ENCODE assay signal across 16 mouse cellular contexts in genomic region chr10:58663868-58664267, GRCm38 (mm10). TPM values are rescaled to one million over a fixed set of nuclear protein-coding genes. Genes with fewer than 3 reads are reported as not detected.
DNase-seq lines count a peak whose midpoint lies in the region; ATAC-seq and TF ChIP-seq lines count a peak whose summit lies in the region.
"Had no signal": no experiment of that assay in that cellular context is flagged by ENCODE, and none has a peak within 500 bp of the region (broad histone marks: within the 10 kb centered on the region; RNA-seq: fewer than 3 reads in every experiment).

No protein-coding gene starts in this region.

- H3K79me2 ChIP-seq in heart, adult 2 months (replicated peaks; ENCODE audit: control insufficient read depth, insufficient read depth, low read length), result no peaks in the 10 kb centered on the region

- H3K4me3 ChIP-seq in heart, adult 2 months, result no peak overlapping the region
- no peak overlapping the region for H3K4me3 ChIP-seq in heart, embryonic 10.5 days
- H3K4me3 ChIP-seq in midbrain, embryonic 16.5 days (ENCODE audit: low read depth, low read length), result no peak overlapping the region
- H3K4me3 ChIP-seq in midbrain, embryonic 14.5 days (replicated peaks; ENCODE audit: low read depth, low read length), result no peak overlapping the region
- H3K4me3 ChIP-seq in stomach, embryonic 16.5 days (replicated peaks; ENCODE audit: low read length), result no peak overlapping the region
- H3K4me3 ChIP-seq: erythroblast, embryonic 14.5 days; neural tube, embryonic 15.5 days had no signal

- intact Hi-C loops in heart, adult 2 months (cut with DNase I), result no loop called here
- intact Hi-C loops in heart, postnatal 14 days (cut with DNase I), result no loop called here

- no peaks in the 10 kb centered on the region for H3K4me1 ChIP-seq in heart, adult 2 months (ENCODE audit: control insufficient read depth, insufficient read depth, low read length)
- no peaks in the 10 kb centered on the region for H3K4me1 ChIP-seq in heart, embryonic 10.5 days
- no peaks in the 10 kb centered on the region for H3K4me1 ChIP-seq in midbrain, embryonic 16.5 days (ENCODE audit: control insufficient read depth, insufficient read depth, low read length)
- H3K4me1 ChIP-seq in midbrain, embryonic 14.5 days (ENCODE audit: control insufficient read depth, insufficient read depth, low read length), result no peaks in the 10 kb centered on the region
- H3K4me1 ChIP-seq in stomach, embryonic 16.5 days (ENCODE audit: control insufficient read depth, insufficient read depth, low read length), result no peaks in the 10 kb centered on the region

- TF ChIP-seq CTCF in heart, adult 2 months (IDR thresholded peaks at IDR 0.05), result no peak

- H3K27ac ChIP-seq in heart, adult 2 months, result no peak overlapping the region
- no peak overlapping the region for H3K27ac ChIP-seq in heart, embryonic 10.5 days
- H3K27ac ChIP-seq in midbrain, embryonic 16.5 days (ENCODE audit: low read length), result no peak overlapping the region
- no peak overlapping the region for H3K27ac ChIP-seq in midbrain, embryonic 14.5 days (replicated peaks; ENCODE audit: low read depth, low read length)
- H3K27ac ChIP-seq in stomach, embryonic 16.5 days (ENCODE audit: low read length), result peak overlapping the region; percentile 49; the same call in 1 of the 2 replicates
- H3K27ac ChIP-seq: neural tube, embryonic 15.5 days had no signal

- 60% methylated on average over 5 of the region's 5 CpGs for WGBS in heart, adult 2 months
- 82% methylated on average over 5 of the region's 5 CpGs for WGBS in heart, embryonic 10.5 days
- WGBS in midbrain, embryonic 16.5 days, result 80% methylated on average over 5 of the region's 5 CpGs
- 82% methylated on average over 5 of the region's 5 CpGs for WGBS in midbrain, embryonic 14.5 days
- WGBS in stomach, embryonic 16.5 days, result 82% methylated on average over 5 of the region's 5 CpGs

- TF ChIP-seq EP300 in heart, adult 2 months (IDR thresholded peaks at IDR 0.05; ENCODE audit: insufficient read depth, low read depth, low read length), result no peak

- no peaks in the 10 kb centered on the region for H3K27me3 ChIP-seq in heart, adult 2 months (ENCODE audit: control insufficient read depth, insufficient read depth, low read length)
- peaks cover 4% of the 10 kb centered on the region; the same call in 1 of the 2 replicates for H3K27me3 ChIP-seq in heart, embryonic 10.5 days (ENCODE audit: insufficient read depth, poor library complexity, severe bottlenecking)
- H3K27me3 ChIP-seq in midbrain, embryonic 16.5 days (ENCODE audit: control insufficient read depth, insufficient read depth, low read depth, low read length), result no peaks in the 10 kb centered on the region
- no peaks in the 10 kb centered on the region for H3K27me3 ChIP-seq in midbrain, embryonic 14.5 days (ENCODE audit: control insufficient read depth, insufficient read depth, low read length)
- H3K27me3 ChIP-seq in stomach, embryonic 16.5 days (ENCODE audit: control insufficient read depth, insufficient read depth, low read length), result no peaks in the 10 kb centered on the region
- H3K27me3 ChIP-seq: neural tube, embryonic 15.5 days had no signal

- no peak for TF ChIP-seq POLR2A in heart, adult 2 months (IDR thresholded peaks at IDR 0.05; ENCODE audit: insufficient read depth, low read depth, low read length)

- ATAC-seq in midbrain, embryonic 16.5 days, result peak; percentile 64
- no peak for ATAC-seq in midbrain, embryonic 14.5 days (ENCODE audit: low FRiP score, low TSS enrichment)
- no peak; the same call in 1 of the 2 replicates for ATAC-seq in stomach, embryonic 16.5 days (ENCODE audit: insufficient read depth, low FRiP score)

- no peak overlapping the region for H3K9ac ChIP-seq in heart, adult 2 months (ENCODE audit: low read depth, low read length)
- H3K9ac ChIP-seq in midbrain, embryonic 16.5 days (ENCODE audit: low read depth, low read length), result no peak overlapping the region
- no peak overlapping the region for H3K9ac ChIP-seq in midbrain, embryonic 14.5 days (replicated peaks; ENCODE audit: low read length)
- H3K9ac ChIP-seq in stomach, embryonic 16.5 days (ENCODE audit: low read length), result no peak overlapping the region
- H3K9ac ChIP-seq: neural tube, embryonic 15.5 days had no signal

- peak; percentile 39 to 74 for DNase-seq in heart, adult 2 months
- DNase-seq in heart, embryonic 10.5 days (ENCODE audit: low spot score), result no peak
- DNase-seq in midbrain, embryonic 14.5 days, result no peak
- peak; percentile 27 to 50 for DNase-seq in heart, postnatal 14 days
- no peak for DNase-seq in urinary bladder, postnatal 10 days (ENCODE audit: low spot score)
- DNase-seq in frontal cortex, postnatal 10 days (ENCODE audit: low spot score in 2 of 2), result no peak
- DNase-seq: cerebellum, postnatal 36 days; liver had no signal

- H3K9me3 ChIP-seq in heart, embryonic 10.5 days, result no peaks in the 10 kb centered on the region
- no peaks in the 10 kb centered on the region for H3K9me3 ChIP-seq in midbrain, embryonic 16.5 days (replicated peaks; ENCODE audit: control insufficient read depth, low read length, poor library complexity, severe bottlenecking)
- H3K9me3 ChIP-seq in midbrain, embryonic 14.5 days (ENCODE audit: control insufficient read depth, low read length), result no peaks in the 10 kb centered on the region
- no peaks in the 10 kb centered on the region for H3K9me3 ChIP-seq in stomach, embryonic 16.5 days (replicated peaks; ENCODE audit: control insufficient read depth, low read length)
- H3K9me3 ChIP-seq: neural tube, embryonic 15.5 days had no signal

- H3K36me3 ChIP-seq in heart, adult 2 months (ENCODE audit: control insufficient read depth, insufficient read depth, low read length), result no peaks in the 10 kb centered on the region
- H3K36me3 ChIP-seq in heart, embryonic 10.5 days, result no peaks in the 10 kb centered on the region
- H3K36me3 ChIP-seq in midbrain, embryonic 16.5 days (ENCODE audit: control insufficient read depth, insufficient read depth, low read length), result no peaks in the 10 kb centered on the region
- no peaks in the 10 kb centered on the region for H3K36me3 ChIP-seq in midbrain, embryonic 14.5 days (ENCODE audit: control insufficient read depth, insufficient read depth, low read length)
- H3K36me3 ChIP-seq in stomach, embryonic 16.5 days (ENCODE audit: control insufficient read depth, insufficient read depth, low read length), result no peaks in the 10 kb centered on the region
- H3K36me3 ChIP-seq: neural tube, embryonic 15.5 days had no signal

- no peak overlapping the region for H3K4me2 ChIP-seq in midbrain, embryonic 16.5 days (ENCODE audit: low read length)
- no peak overlapping the region for H3K4me2 ChIP-seq in midbrain, embryonic 14.5 days (ENCODE audit: low read length)
- H3K4me2 ChIP-seq in stomach, embryonic 16.5 days (ENCODE audit: low read depth, low read length), result no peak overlapping the region
- H3K4me2 ChIP-seq: neural tube, embryonic 15.5 days had no signal

RNA-seq across cellular contexts. Expression of gene Edar, which starts 11.6 kb away (rescaled TPM):
- total RNA-seq in heart, adult 2 months (2021), result under 1 TPM; 0.39 to 0.47 TPM
- polyA plus RNA-seq in heart, adult 2 months (2012; rRNA removed), result 0.31 and 0.38 TPM in 2 replicates
- 0.09 TPM in 1 of 2 replicates, not detected in the other for polyA plus RNA-seq in heart, embryonic 10.5 days (2016; fragmentation: Nextera tagmentation; extraction: Ambion mirVana)
- 0.30 and 0.32 TPM in 2 replicates for polyA plus RNA-seq in midbrain, embryonic 16.5 days (2015; fragmentation: Nextera tagmentation; extraction: Ambion mirVana)
- polyA plus RNA-seq in midbrain, embryonic 14.5 days (2014; fragmentation: Nextera tagmentation; extraction: Ambion mirVana), result 0.09 and 0.41 TPM in 2 replicates
- under 1 TPM; 0.39 to 0.69 TPM for total RNA-seq in heart, postnatal 14 days (2021)
- 3.0 and 3.1 TPM in 2 replicates for polyA plus RNA-seq in stomach, embryonic 16.5 days (2015; fragmentation: Nextera tagmentation; extraction: Ambion mirVana)
- polyA plus RNA-seq: erythroblast, embryonic 14.5 days had no signal

RNA-seq across cellular contexts. Expression of gene Gm17542, which starts 54.1 kb away (rescaled TPM):
- total RNA-seq in heart, adult 2 months (2021), result not detected
- not detected in 2 replicates for polyA plus RNA-seq in heart, adult 2 months (2012; rRNA removed)
- not detected in 2 replicates for polyA plus RNA-seq in heart, embryonic 10.5 days (2016; fragmentation: Nextera tagmentation; extraction: Ambion mirVana)
- polyA plus RNA-seq in midbrain, embryonic 16.5 days (2015; fragmentation: Nextera tagmentation; extraction: Ambion mirVana), result not detected in 2 replicates
- polyA plus RNA-seq in midbrain, embryonic 14.5 days (2014; fragmentation: Nextera tagmentation; extraction: Ambion mirVana), result not detected in 2 replicates
- not detected for total RNA-seq in heart, postnatal 14 days (2021)
- polyA plus RNA-seq in stomach, embryonic 16.5 days (2015; fragmentation: Nextera tagmentation; extraction: Ambion mirVana), result not detected in 2 replicates
- total RNA-seq: adrenal gland, postnatal 36 days; ES-E14 had no signal
- polyA plus RNA-seq: erythroblast, embryonic 14.5 days; intestine, embryonic 14.5 days; neural tube, embryonic 15.5 days; stomach, embryonic 14.5 days had no signal

Comparison
In these comparisons a context has a peak if more than half of its experiments do, and no peak if none do; other contexts are left out.
1. DNase-seq: peak in heart, adult 2 months (2 of 2) and heart, postnatal 14 days (2 of 2); none in heart, embryonic 10.5 days (single experiment), midbrain, embryonic 14.5 days (single experiment), urinary bladder, postnatal 10 days (single experiment) and frontal cortex, postnatal 10 days (0 of 2).